Mouse (Mus musculus) midbrain, embryonic 12.5 days (tissue): ENCODE results near the gene Hip1. TPM values are rescaled to one million over a fixed set of nuclear protein-coding genes. Genes with fewer than 3 reads are reported as not detected.

Experiments used
- microRNA-seq: library from miRNA; unstranded; fragments of <30 nt; microRNA quantifications from one replicate; pipeline ENCODE4, GENCODE M21; 2017
- polyA plus RNA-seq: library from polyadenylated mRNA; unstranded; fragments of >200 nt; fragmentation: Nextera tagmentation; extraction: Ambion mirVana; gene quantifications from 2 replicates; pipeline ENCODE4 v1.2.1, GENCODE M21; 2016

Hip1 gene
- polyA plus RNA-seq, 1 experiment from 2014 or later, result 68.4 TPM

Small RNA genes within 50 kb of the gene (microRNA-seq; reads per million reads assigned to microRNA genes)
- 1.9 reads per million for gene Mir7033

Other genes starting within 250 kb of the Hip1 start
- not detected in 2 replicates for gene Fkbp6, start 195.1 kb downstream of the Hip1 start, polyA plus RNA-seq
- gene Trim50, start 191.8 kb downstream of the Hip1 start, polyA plus RNA-seq, result not detected in 2 replicates
- gene Nsun5, start 175.2 kb downstream of the Hip1 start, polyA plus RNA-seq, result 35.3 and 36.9 TPM in 2 replicates
- 20.9 and 24.9 TPM in 2 replicates for gene Pom121, start 150.6 kb downstream of the Hip1 start, polyA plus RNA-seq
- gene Ccl26, start 18.4 kb upstream of the Hip1 start, polyA plus RNA-seq, result not detected in 2 replicates
- 4.7 and 4.8 TPM in 2 replicates for gene Ccl24, start 27.9 kb upstream of the Hip1 start, polyA plus RNA-seq
- 60.2 and 64.6 TPM in 2 replicates for gene Rhbdd2, start 87.5 kb upstream of the Hip1 start, polyA plus RNA-seq
- 141 and 145 TPM in 2 replicates for gene Por, start 124.9 kb upstream of the Hip1 start, polyA plus RNA-seq
- gene Tmem120a, start 199.3 kb upstream of the Hip1 start, polyA plus RNA-seq, result 58.3 and 65.3 TPM in 2 replicates
- 0.18 and 0.64 TPM in 2 replicates for gene Styxl1, start 233.3 kb upstream of the Hip1 start, polyA plus RNA-seq
- 526 and 540 TPM in 2 replicates for gene Mdh2, start 233.4 kb upstream of the Hip1 start, polyA plus RNA-seq